Mouse (Mus musculus) heart, embryonic 12.5 days (tissue): ENCODE measurements at regions not wholly inside any gene's neighbourhood (a gene's known extent, or its start where the extent isn't known, plus 50 kb on each side); places are given as distances from the start of the nearest gene placed in this dataset.

Source experiments
- ATAC-seq: fragments of 200-750 bp; cut with Nextera tagmentation; 2 replicates; pipeline ENCODE4 v1.8.0; 2017; ENCODE audit warnings: moderate TSS enrichment, moderate library complexity; ENCODE audit not compliant: insufficient number of reproducible peaks, low FRiP score
- H3K27ac ChIP-seq: fragments of 300-500 bp; sonication (generic); 2 replicates; pipeline ENCODE4 v1.5.1; 2016; ENCODE audit warnings: mild to moderate bottlenecking, moderate library complexity; ENCODE audit not compliant: poor library complexity, severe bottlenecking
- H3K27me3 ChIP-seq: fragments of 300-500 bp; sonication (generic); replicated peaks from 2 replicates; pipeline ENCODE4 v1.6.1; 2016; ENCODE audit warnings: mild to moderate bottlenecking, moderate library complexity
- H3K36me3 ChIP-seq: fragments of 300-500 bp; sonication (generic); 2 replicates; pipeline ENCODE4 v1.6.1; 2016; ENCODE audit warnings: mild to moderate bottlenecking, moderate library complexity
- H3K4me1 ChIP-seq: fragments of 300-500 bp; sonication (generic); replicated peaks from 2 replicates; pipeline ENCODE4 v1.6.1; 2016; ENCODE audit warnings: mild to moderate bottlenecking
- H3K4me2 ChIP-seq: fragments of 300-500 bp; sonication (generic); 2 replicates; pipeline ENCODE4 v1.6.1; 2016; ENCODE audit warnings: mild to moderate bottlenecking, moderate library complexity
- H3K4me3 ChIP-seq: fragments of 300-500 bp; sonication (generic); 2 replicates; pipeline ENCODE4 v1.5.1; 2016; ENCODE audit warnings: mild to moderate bottlenecking
- H3K9ac ChIP-seq: fragments of 300-500 bp; sonication (generic); 2 replicates; pipeline ENCODE4 v1.6.1; 2016; ENCODE audit warnings: mild to moderate bottlenecking, moderate library complexity
- H3K9me3 ChIP-seq: fragments of 300-500 bp; sonication (generic); replicated peaks from 2 replicates; pipeline ENCODE4 v1.6.1; 2016; ENCODE audit warnings: mild to moderate bottlenecking, moderate library complexity
- WGBS: fragments of 180-500 bp; shearing (Covaris S2); methylation state at CpG from one replicate; pipeline ENCODE4 v1.1.7; 2016; 5-methylcytosine and 5-hydroxymethylcytosine counted together

- H3K36me3 ChIP-seq = no peaks in the 10 kb centered on the region
- H3K27me3 ChIP-seq = no peaks in the 10 kb centered on the region
- no peaks in the 10 kb centered on the region for H3K9me3 ChIP-seq
- no peak overlapping the region for H3K4me2 ChIP-seq
- no peak for ATAC-seq
- H3K4me1 ChIP-seq = 0 out of 2 replicates have a peak, but pooled peaks cover 3% of the 10 kb centered on the region
- no peak overlapping the region for H3K27ac ChIP-seq
- H3K9ac ChIP-seq = no peak overlapping the region
- no peak overlapping the region for H3K4me3 ChIP-seq
Observed at GRCm38 (mm10) chr7:124591369-124591768, 608.7 kb downstream of the Hs3st4 start.

- Histone ChIP-seq H3K36me3 (no peaks in the 10 kb centered on the region), H3K4me1 (0 out of 2 replicates have a peak, but pooled peaks cover 3% of the 10 kb centered on the region), H3K9ac (no peak overlapping the region), H3K9me3 (no peaks in the 10 kb centered on the region), H3K27me3 (no peaks in the 10 kb centered on the region), H3K4me3 (no peak overlapping the region), H3K4me2 (no peak overlapping the region), H3K27ac (no peak overlapping the region)
- no peak for ATAC-seq
Observed at GRCm38 (mm10) chr7:124593462-124593861, 610.8 kb downstream of the Hs3st4 start.

GRCm38 (mm10) chr7:124600767-124601166 is 618.1 kb downstream of the Hs3st4 start:
- H3K27me3 ChIP-seq = no peaks in the 10 kb centered on the region
- ATAC-seq = peak; percentile 53; the same call in 1 of the 2 replicates
- H3K4me2 ChIP-seq = no peak overlapping the region
- H3K4me3 ChIP-seq = no peak overlapping the region
- whole genome bisulfite sequencing = 78% methylated on average over 6 of the region's 6 CpGs
- H3K9me3 ChIP-seq = no peaks in the 10 kb centered on the region
- no peak overlapping the region for H3K27ac ChIP-seq
- no peaks in the 10 kb centered on the region for H3K36me3 ChIP-seq
- H3K9ac ChIP-seq = no peak overlapping the region
- no peaks in the 10 kb centered on the region for H3K4me1 ChIP-seq

- no peak for ATAC-seq
- Histone ChIP-seq H3K4me2 (no peak overlapping the region), H3K9ac (no peak overlapping the region), H3K27me3 (no peaks in the 10 kb centered on the region), H3K27ac (no peak overlapping the region), H3K4me1 (no peaks in the 10 kb centered on the region), H3K4me3 (no peak overlapping the region), H3K9me3 (no peaks in the 10 kb centered on the region), H3K36me3 (no peaks in the 10 kb centered on the region)
- 92% methylated on average over 2 of the region's 2 CpGs for WGBS
Observed at GRCm38 (mm10) chr7:124604581-124604980, 621.9 kb downstream of the Hs3st4 start.

GRCm38 (mm10) chr7:124605978-124606377 is 623.3 kb downstream of the Hs3st4 start:
- H3K4me3 ChIP-seq = no peak overlapping the region
- no peaks in the 10 kb centered on the region for H3K27me3 ChIP-seq
- H3K4me1 ChIP-seq = no peaks in the 10 kb centered on the region
- no peak for ATAC-seq
- H3K4me2 ChIP-seq = no peak overlapping the region
- H3K27ac ChIP-seq = no peak overlapping the region
- H3K9ac ChIP-seq = no peak overlapping the region
- WGBS = 74% methylated on average over 1 of the region's 1 CpGs
- no peaks in the 10 kb centered on the region for H3K36me3 ChIP-seq
- H3K9me3 ChIP-seq = no peaks in the 10 kb centered on the region

GRCm38 (mm10) chr7:124607061-124607460 is 624.4 kb downstream of the Hs3st4 start:
- H3K27me3 ChIP-seq = no peaks in the 10 kb centered on the region
- H3K9me3 ChIP-seq = no peaks in the 10 kb centered on the region
- no peak for ATAC-seq
- H3K4me1 ChIP-seq = no peaks in the 10 kb centered on the region
- no peaks in the 10 kb centered on the region for H3K36me3 ChIP-seq
- H3K27ac ChIP-seq = no peak overlapping the region
- H3K9ac ChIP-seq = no peak overlapping the region
- no peak overlapping the region for H3K4me2 ChIP-seq
- H3K4me3 ChIP-seq = no peak overlapping the region

GRCm38 (mm10) chr7:124610437-124610836 is 627.8 kb downstream of the Hs3st4 start:
- WGBS = 84% methylated on average over 3 of the region's 3 CpGs
- Histone ChIP-seq H3K4me3 (no peak overlapping the region), H3K27ac (no peak overlapping the region), H3K27me3 (no peaks in the 10 kb centered on the region), H3K36me3 (no peaks in the 10 kb centered on the region), H3K4me2 (no peak overlapping the region), H3K9ac (no peak overlapping the region), H3K4me1 (no peaks in the 10 kb centered on the region), H3K9me3 (no peaks in the 10 kb centered on the region)
- no peak for ATAC-seq

- Histone ChIP-seq H3K4me2 (no peak overlapping the region), H3K9ac (no peak overlapping the region), H3K4me3 (no peak overlapping the region), H3K27me3 (no peaks in the 10 kb centered on the region; the same call in 1 of the 2 replicates), H3K27ac (no peak overlapping the region), H3K4me1 (no peaks in the 10 kb centered on the region), H3K9me3 (no peaks in the 10 kb centered on the region), H3K36me3 (no peaks in the 10 kb centered on the region)
- ATAC-seq = no peak
- WGBS = 78% methylated on average over 6 of the region's 6 CpGs
Observed at GRCm38 (mm10) chr7:124647131-124647530, 664.5 kb downstream of the Hs3st4 start.

GRCm38 (mm10) chr7:124667180-124667968 is 684.7 kb downstream of the Hs3st4 start:
- WGBS = 37% methylated on average over 12 of the region's 12 CpGs
- H3K4me2 ChIP-seq = no peak overlapping the region
- H3K9ac ChIP-seq = no peak overlapping the region
- H3K9me3 ChIP-seq = no peaks in the 10 kb centered on the region
- H3K27me3 ChIP-seq = no peaks in the 10 kb centered on the region
- no peaks in the 10 kb centered on the region for H3K36me3 ChIP-seq
- H3K27ac ChIP-seq = no peak overlapping the region
- H3K4me1 ChIP-seq = 0 out of 2 replicates have a peak, but pooled peaks cover 6% of the 10 kb centered on the region
- H3K4me3 ChIP-seq = no peak overlapping the region
- no peak for ATAC-seq

- WGBS = 49% methylated on average over 4 of the region's 4 CpGs
- H3K4me3 ChIP-seq = no peak overlapping the region
- no peak overlapping the region for H3K9ac ChIP-seq
- no peaks in the 10 kb centered on the region for H3K36me3 ChIP-seq
- ATAC-seq = no peak
- H3K4me1 ChIP-seq = 0 out of 2 replicates have a peak, but pooled peaks cover 6% of the 10 kb centered on the region
- H3K27me3 ChIP-seq = no peaks in the 10 kb centered on the region
- no peak overlapping the region for H3K27ac ChIP-seq
- H3K4me2 ChIP-seq = no peak overlapping the region
- no peaks in the 10 kb centered on the region for H3K9me3 ChIP-seq
Observed at GRCm38 (mm10) chr7:124668058-124668457, 685.4 kb downstream of the Hs3st4 start.

- no peak for ATAC-seq
- H3K9me3 ChIP-seq = no peaks in the 10 kb centered on the region
- WGBS = 53% methylated on average over 4 of the region's 4 CpGs
Observed at GRCm38 (mm10) chr7:124670477-124670876, 687.8 kb downstream of the Hs3st4 start.

GRCm38 (mm10) chr7:124671117-124671516 is 688.4 kb downstream of the Hs3st4 start:
- peak; percentile 55; the same call in 1 of the 2 replicates for ATAC-seq

More at GRCm38 (mm10) chr7:124670477-124670876, 687.8 kb downstream of the Hs3st4 start:
- no peak overlapping the region for H3K4me2 ChIP-seq
- no peak overlapping the region for H3K9ac ChIP-seq
- no peaks in the 10 kb centered on the region for H3K27me3 ChIP-seq
- H3K4me1 ChIP-seq = 0 out of 2 replicates have a peak, but pooled peaks cover 6% of the 10 kb centered on the region
- no peak overlapping the region for H3K4me3 ChIP-seq
- H3K36me3 ChIP-seq = no peaks in the 10 kb centered on the region
- H3K27ac ChIP-seq = no peak overlapping the region

More at GRCm38 (mm10) chr7:124671117-124671516, 688.4 kb downstream of the Hs3st4 start:
- H3K27ac ChIP-seq = no peak overlapping the region
- H3K9ac ChIP-seq = no peak overlapping the region
- H3K9me3 ChIP-seq = no peaks in the 10 kb centered on the region
- H3K4me1 ChIP-seq = 0 out of 2 replicates have a peak, but pooled peaks cover 6% of the 10 kb centered on the region
- no peaks in the 10 kb centered on the region for H3K27me3 ChIP-seq
- no peaks in the 10 kb centered on the region for H3K36me3 ChIP-seq
- H3K4me3 ChIP-seq = no peak overlapping the region
- no peak overlapping the region for H3K4me2 ChIP-seq
